ENCODE assay signal across 10 mouse cellular contexts in genomic region chr6:6881115-6881637, GRCm38 (mm10). TPM values are rescaled to one million over a fixed set of nuclear protein-coding genes. Genes with fewer than 3 reads are reported as not detected.
DNase-seq lines count a peak whose midpoint lies in the region; ATAC-seq and TF ChIP-seq lines count a peak whose summit lies in the region.
"Had no signal": no experiment of that assay in that cellular context is flagged by ENCODE, and none has a peak within 500 bp of the region (broad histone marks: within the 10 kb centered on the region; RNA-seq: fewer than 3 reads in every experiment).

No protein-coding gene starts in this region.

- H3K4me1 ChIP-seq in embryonic facial prominence, embryonic 15.5 days: peaks cover 37% of the 10 kb centered on the region
- H3K4me1 ChIP-seq in intestine, embryonic 16.5 days (ENCODE audit: control insufficient read depth, insufficient read depth, low read length): peaks cover 7% of the 10 kb centered on the region
- peaks cover 16% of the 10 kb centered on the region for H3K4me1 ChIP-seq in neural tube, embryonic 12.5 days

- TF ChIP-seq CTCF in layer of hippocampus, adult 2 months (conservative IDR thresholded peaks at IDR 0.05): no peak

- WGBS in embryonic facial prominence, embryonic 15.5 days: 0% methylated on average over 30 of the region's 30 CpGs
- 1% methylated on average over 30 of the region's 30 CpGs for WGBS in intestine, embryonic 16.5 days
- under 1% methylated on average over 30 of the region's 30 CpGs for WGBS in neural tube, embryonic 12.5 days

- H3K36me3 ChIP-seq in embryonic facial prominence, embryonic 15.5 days: no peaks in the 10 kb centered on the region
- H3K36me3 ChIP-seq in intestine, embryonic 16.5 days (ENCODE audit: control insufficient read depth, insufficient read depth, low read length): no peaks in the 10 kb centered on the region
- H3K36me3 ChIP-seq in neural tube, embryonic 12.5 days: no peaks in the 10 kb centered on the region

- H3K4me3 ChIP-seq in layer of hippocampus, adult 2 months: peak overlapping the region; percentile 49
- peak overlapping the region; percentile 57 for H3K4me3 ChIP-seq in embryonic facial prominence, embryonic 15.5 days (replicated peaks)
- peak overlapping the region; percentile 48 for H3K4me3 ChIP-seq in intestine, embryonic 16.5 days (ENCODE audit: low read length)
- H3K4me3 ChIP-seq in neural tube, embryonic 12.5 days: peak overlapping the region; percentile 39

- peak overlapping the region; percentile 56 for H3K9ac ChIP-seq in embryonic facial prominence, embryonic 15.5 days
- H3K9ac ChIP-seq in intestine, embryonic 16.5 days (ENCODE audit: low read depth, low read length): peak overlapping the region; percentile 37; the same call in 1 of the 2 replicates
- peak overlapping the region; percentile 47; the same call in 1 of the 2 replicates for H3K9ac ChIP-seq in neural tube, embryonic 12.5 days

- no peaks in the 10 kb centered on the region for H3K9me3 ChIP-seq in embryonic facial prominence, embryonic 15.5 days (replicated peaks)
- no peaks in the 10 kb centered on the region for H3K9me3 ChIP-seq in intestine, embryonic 16.5 days (ENCODE audit: control insufficient read depth, low read length)
- H3K9me3 ChIP-seq in neural tube, embryonic 12.5 days: no peaks in the 10 kb centered on the region

- no peak for ATAC-seq in embryonic facial prominence, embryonic 15.5 days (ENCODE audit: insufficient number of reproducible peaks, low FRiP score, low TSS enrichment, low read depth)
- 0 out of 2 replicates have a peak, but pooled peaks have one; percentile 22 for ATAC-seq in intestine, embryonic 16.5 days
- ATAC-seq in neural tube, embryonic 12.5 days (ENCODE audit: low FRiP score, low read depth): 0 out of 2 replicates have a peak, but pooled peaks have one; percentile 4

- H3K27ac ChIP-seq in layer of hippocampus, adult 2 months: no peak overlapping the region
- peak overlapping the region; percentile 87 for H3K27ac ChIP-seq in embryonic facial prominence, embryonic 15.5 days (replicated peaks)
- no peak overlapping the region for H3K27ac ChIP-seq in intestine, embryonic 16.5 days (ENCODE audit: low read length)
- no peak overlapping the region for H3K27ac ChIP-seq in neural tube, embryonic 12.5 days

- H3K4me2 ChIP-seq in embryonic facial prominence, embryonic 15.5 days (replicated peaks): peak overlapping the region; percentile 80
- H3K4me2 ChIP-seq in intestine, embryonic 16.5 days (ENCODE audit: low read depth, low read length): peak overlapping the region; percentile 77
- H3K4me2 ChIP-seq in neural tube, embryonic 12.5 days (replicated peaks): peak overlapping the region; percentile 79

- DNase-seq in layer of hippocampus, adult 2 months (ENCODE audit: low spot score in 2 of 2): no peak
- no peak for DNase-seq in layer of hippocampus, adult 9-10 months (ENCODE audit: low spot score)
- no peak for DNase-seq in right cerebral cortex, postnatal 25 days
- DNase-seq in thymus, adult 18-20 months: no peak
- no peak for DNase-seq in adrenal gland, adult 8-10 months

- peaks cover 78% of the 10 kb centered on the region for H3K27me3 ChIP-seq in embryonic facial prominence, embryonic 15.5 days
- H3K27me3 ChIP-seq in intestine, embryonic 16.5 days (replicated peaks; ENCODE audit: control insufficient read depth, insufficient read depth, low read length): peaks cover 69% of the 10 kb centered on the region
- peaks cover 75% of the 10 kb centered on the region for H3K27me3 ChIP-seq in neural tube, embryonic 12.5 days (replicated peaks)
- H3K27me3 ChIP-seq: Patski had no signal

RNA-seq across cellular contexts. Expression of gene Dlx5, which starts 0.7 kb away (rescaled TPM):
- 1 to 10 TPM; 4.3 to 6.1 TPM for total RNA-seq in layer of hippocampus, adult 2 months (2021)
- 46.9 and 56.0 TPM in 2 replicates for polyA plus RNA-seq in embryonic facial prominence, embryonic 15.5 days (2015; fragmentation: Nextera tagmentation; extraction: Ambion mirVana)
- polyA plus RNA-seq in intestine, embryonic 16.5 days (2015; fragmentation: Nextera tagmentation; extraction: Ambion mirVana): 1.5 and 1.7 TPM in 2 replicates
- polyA plus RNA-seq in neural tube, embryonic 12.5 days (2016; fragmentation: Nextera tagmentation; extraction: Ambion mirVana): 0.72 and 1.3 TPM in 2 replicates
- under 1 TPM in 3 of 4 experiments, not detected in 1; 0.21 to 0.48 (median 0.34) TPM for total RNA-seq in adrenal gland, adult 8-10 months (2022)
- total RNA-seq: liver, adult 2 months had no signal
- polyA plus RNA-seq: liver, adult 2 months had no signal

RNA-seq across cellular contexts. Expression of gene Dlx6, which starts 18.0 kb away (rescaled TPM):
- 1 to 10 TPM; 7.5 to 8.5 TPM for total RNA-seq in layer of hippocampus, adult 2 months (2021)
- polyA plus RNA-seq in embryonic facial prominence, embryonic 15.5 days (2015; fragmentation: Nextera tagmentation; extraction: Ambion mirVana): 2.7 and 3.2 TPM in 2 replicates
- polyA plus RNA-seq in intestine, embryonic 16.5 days (2015; fragmentation: Nextera tagmentation; extraction: Ambion mirVana): not detected in 2 replicates
- not detected in 2 replicates for polyA plus RNA-seq in neural tube, embryonic 12.5 days (2016; fragmentation: Nextera tagmentation; extraction: Ambion mirVana)
- total RNA-seq in adrenal gland, adult 8-10 months (2022): under 1 TPM in 1 of 4 experiments, not detected in 3; 0.67 TPM
- total RNA-seq: liver, adult 2 months had no signal
- polyA plus RNA-seq: liver, adult 2 months had no signal

Comparison
In these comparisons a context has a peak if more than half of its experiments do, and no peak if none do; other contexts are left out.
1. RNA of gene Dlx5, which starts 0.7 kb away (polyA plus RNA-seq): 46.9 to 56.0 TPM in embryonic facial prominence, embryonic 15.5 days; 1.5 to 1.7 TPM in intestine, embryonic 16.5 days and 0.72 to 1.3 TPM in neural tube, embryonic 12.5 days; every median in the first group is over 10 times any median in the second.
2. Peak in every context shown above with its lines, with median percentiles within 50 percentile points of each other: H3K4me3 ChIP-seq, H3K4me2 ChIP-seq and H3K9ac ChIP-seq.